Mouse (Mus musculus): ENCODE measurements around the gene Stag1.

DNA sequence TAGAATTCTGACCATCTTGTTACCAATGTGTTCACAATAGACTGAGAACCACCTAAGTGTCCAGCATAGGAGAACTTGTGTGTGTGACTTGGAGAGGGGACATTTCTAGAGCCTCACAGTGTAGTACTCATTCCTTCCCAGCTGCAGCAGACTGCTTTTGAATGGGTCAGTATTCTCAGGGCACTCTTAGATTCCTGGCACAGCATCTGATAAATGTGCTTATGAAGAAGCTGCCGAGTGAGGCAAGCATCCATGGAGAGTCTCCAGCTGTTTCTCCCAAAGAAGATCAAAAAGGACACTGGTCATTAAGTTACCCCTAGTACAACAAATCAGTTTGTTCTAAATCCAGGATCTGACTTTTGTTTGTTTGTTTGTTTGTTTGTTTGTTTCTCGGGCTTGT, 24.3 kb upstream of the Stag1 start:
- TF ChIP-seq POLR2A (IDR thresholded peaks at IDR 0.05; ENCODE audit: borderline replicate concordance, extremely low read depth, low read depth, low read length) (no peak), CTCF (IDR thresholded peaks at IDR 0.05; ENCODE audit: insufficient read depth, low read length) (no peak)
